Mouse (Mus musculus): Measurements from ENCODE around the gene Mtmr4.

Gene Mtmr4

DNA sequence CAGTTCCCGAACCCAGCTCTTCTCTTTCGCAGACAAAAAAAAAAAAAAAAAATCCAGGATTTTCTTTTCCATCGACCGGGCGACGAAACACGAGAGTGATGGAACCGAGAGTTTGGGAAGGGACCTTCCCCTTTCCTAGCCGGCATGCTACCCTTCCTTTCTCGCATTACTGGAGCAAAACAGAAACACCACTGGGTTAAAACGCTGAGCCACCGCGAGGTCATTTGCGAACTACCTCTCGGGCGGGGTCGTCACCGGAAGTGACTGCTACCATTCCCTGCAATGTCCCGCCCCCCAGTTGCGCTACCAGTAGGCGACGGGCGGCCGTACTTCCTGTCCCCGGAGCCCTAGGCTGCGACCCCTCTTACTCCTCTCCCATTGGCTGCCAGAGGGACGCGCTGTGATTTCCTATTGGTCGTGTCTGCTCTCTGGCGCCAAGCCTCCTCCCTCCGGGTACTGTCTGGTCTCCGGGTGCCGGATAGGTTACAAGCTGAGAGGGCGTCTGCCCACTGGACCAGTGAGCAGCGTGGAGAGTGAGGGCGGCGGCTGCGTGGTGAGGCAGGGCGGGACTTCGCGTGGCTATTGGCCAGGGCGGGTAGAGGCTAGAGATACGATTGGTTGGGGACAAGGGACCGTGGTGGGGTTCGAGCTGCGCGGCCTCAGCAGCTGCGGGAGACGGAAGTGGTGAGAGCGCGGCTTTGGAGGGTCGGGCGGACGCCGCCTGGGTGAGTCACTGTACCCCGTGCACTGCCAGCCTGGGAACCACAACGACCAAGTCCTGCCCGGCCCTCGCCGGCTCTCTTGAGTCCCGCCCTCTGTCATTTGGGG is at the start of gene Mtmr4:
TSS of gene Mtmr4 (plus strand) at position 637 of the 828 bp plus-strand sequence.
- in situ Hi-C loops (cut with MboI; ENCODE audit: unreplicated experiment in 2 of 2) = no loop called here

DNA sequence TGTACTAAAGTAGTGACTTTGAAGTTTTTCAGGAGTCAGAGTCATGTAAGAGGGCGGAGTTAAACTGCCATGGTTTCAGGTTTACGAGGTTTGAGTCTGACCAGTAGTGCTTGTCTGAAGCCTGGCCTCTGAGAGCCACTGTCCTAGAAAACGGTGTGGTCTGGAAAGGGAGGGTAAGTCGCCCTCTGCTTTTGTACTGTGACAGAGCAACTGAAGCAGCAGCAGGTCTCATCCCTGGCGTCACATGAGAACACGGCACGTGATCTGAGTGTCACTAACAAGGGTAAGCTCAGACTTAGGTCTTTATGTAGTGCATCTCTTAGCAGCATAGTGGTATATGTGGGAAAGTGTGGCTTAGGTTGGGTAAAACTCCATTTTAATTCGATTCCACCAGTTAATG is 49.7 kb upstream of the Mtmr4 start:
- in situ Hi-C loops (cut with MboI; ENCODE audit: unreplicated experiment in 2 of 2) = no loop called here

DNA sequence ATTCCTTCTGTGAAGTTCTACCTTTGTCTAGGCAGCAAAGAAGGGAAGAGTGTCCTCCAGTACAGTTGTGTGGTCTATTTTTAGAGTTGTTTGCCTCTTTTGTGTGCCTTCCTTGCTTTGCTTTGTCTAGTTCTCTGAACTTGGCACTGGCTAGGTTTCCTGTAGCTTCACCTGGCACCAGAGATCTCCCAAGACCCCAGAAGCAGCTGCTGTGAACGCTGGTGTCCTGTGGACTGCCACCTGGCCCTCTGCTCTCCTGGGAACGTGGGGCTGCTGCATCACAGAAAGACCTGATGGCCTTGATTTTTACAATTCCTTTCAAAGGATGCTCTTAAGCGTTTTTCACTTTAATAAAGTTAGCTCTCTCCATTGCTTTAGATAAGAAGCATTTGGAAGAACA is 49.1 kb upstream of the Mtmr4 start:
- in situ Hi-C loops (cut with MboI; ENCODE audit: unreplicated experiment in 2 of 2) = no loop called here

DNA sequence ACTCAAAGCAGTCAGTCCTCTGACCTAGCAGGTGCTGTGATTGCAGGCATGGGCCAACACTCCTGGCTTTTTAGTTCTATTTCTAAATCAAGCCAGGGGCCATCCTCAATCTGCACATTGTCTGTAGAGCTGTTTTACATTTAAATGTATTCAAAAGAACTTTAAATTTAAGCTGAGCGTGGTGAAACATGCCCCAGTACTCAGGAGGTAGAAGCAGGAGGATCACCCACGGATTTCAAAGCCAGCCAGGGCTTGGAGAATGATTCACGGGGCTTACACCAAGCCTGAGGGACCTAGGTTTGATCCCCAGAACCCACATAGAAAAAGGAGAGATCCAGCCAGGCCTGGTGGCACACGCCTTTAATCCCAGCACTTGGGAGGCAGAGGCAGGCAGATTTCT is 38.6 kb upstream of the Mtmr4 start:
- in situ Hi-C loops (cut with MboI; ENCODE audit: unreplicated experiment in 2 of 2) = no loop called here

DNA sequence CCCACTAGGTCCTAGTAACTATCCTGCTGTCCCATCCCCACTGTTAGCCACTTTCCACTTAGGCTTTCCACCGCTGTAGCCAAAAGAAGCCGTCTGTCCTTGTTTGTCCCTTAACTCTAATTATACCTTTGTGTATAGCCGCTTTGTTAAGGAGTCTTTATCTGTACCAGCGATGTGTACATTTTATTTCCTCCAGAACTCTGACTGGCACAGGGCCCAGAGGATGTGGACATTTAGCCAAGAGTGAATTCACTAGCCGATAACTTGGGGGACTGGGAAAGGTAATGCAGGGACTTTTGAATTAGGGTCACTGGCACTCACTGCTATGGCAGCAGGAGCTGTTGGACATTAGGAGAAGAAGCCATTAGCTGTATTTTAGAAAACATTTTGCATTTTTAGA is 37.6 kb upstream of the Mtmr4 start:
- in situ Hi-C loops (cut with MboI; ENCODE audit: unreplicated experiment in 2 of 2) = no loop called here

DNA sequence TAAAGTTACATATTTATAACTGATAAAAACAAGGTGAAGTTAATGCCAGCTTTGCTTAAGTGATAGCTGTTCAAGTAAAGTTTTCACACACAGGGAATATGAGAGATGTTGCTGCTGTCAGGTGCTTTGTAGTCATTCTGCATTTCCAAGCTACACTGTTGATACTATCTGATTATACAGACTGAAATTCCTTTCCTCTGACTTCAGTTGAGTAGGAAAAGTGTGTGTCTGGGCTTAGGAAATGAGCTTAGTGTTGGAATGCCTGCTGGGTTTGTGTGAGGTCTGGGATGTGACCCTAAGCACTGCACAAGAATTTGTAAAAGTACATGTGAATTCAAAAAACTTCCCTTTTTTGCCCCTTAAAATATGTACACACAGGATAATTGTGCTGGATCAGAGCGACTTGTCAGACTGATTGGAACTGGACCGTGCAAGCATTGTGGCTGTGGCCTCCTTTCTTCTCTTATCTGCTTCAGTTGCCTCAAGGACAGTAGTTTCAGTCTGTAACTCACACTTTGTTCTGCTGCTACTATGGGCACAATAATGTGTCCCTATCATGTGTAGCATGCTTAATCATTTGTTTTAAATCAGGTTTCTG is 36.8 kb upstream of the Mtmr4 start:
- in situ Hi-C loops (cut with MboI; ENCODE audit: unreplicated experiment in 2 of 2) = no loop called here

DNA sequence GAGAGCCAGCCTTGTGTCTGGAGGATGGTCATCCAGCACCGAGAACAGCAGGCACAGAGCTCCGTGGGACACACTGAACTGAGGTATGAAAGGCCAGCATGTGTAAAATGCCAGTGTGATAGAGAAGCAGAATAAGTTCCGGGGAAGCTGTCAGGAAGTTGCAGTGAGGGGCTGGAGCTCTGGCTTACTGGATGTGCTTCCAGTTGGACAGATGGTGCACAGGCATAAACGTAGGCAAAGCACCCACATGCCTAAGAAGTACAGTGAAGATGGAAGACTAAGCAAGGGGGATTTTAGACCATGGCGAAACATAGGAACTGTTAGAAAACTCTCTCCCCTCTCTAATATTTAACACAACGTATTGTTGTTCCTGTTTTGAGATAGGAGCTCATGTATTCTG is 30.8 kb upstream of the Mtmr4 start:
- in situ Hi-C loops (cut with MboI; ENCODE audit: unreplicated experiment in 2 of 2) = no loop called here

DNA sequence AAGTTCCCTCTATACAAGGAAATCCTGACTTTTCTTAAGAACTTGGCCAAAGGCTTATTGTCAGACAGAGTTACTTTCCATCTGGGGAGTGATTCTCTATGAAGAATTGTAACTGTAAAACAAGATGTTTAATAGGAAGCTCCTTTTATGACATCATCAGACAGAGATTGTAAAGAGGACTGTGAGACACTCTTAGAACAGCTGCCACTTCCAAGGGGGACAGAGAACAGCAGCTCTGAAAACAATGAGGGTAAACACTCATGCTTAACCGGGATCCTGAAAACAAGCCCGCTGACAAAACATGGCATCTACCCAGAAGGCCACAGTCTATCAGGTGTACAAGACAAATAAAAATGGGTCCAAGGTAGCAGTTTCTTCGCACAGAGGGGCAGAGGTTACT is 25.5 kb upstream of the Mtmr4 start, which contains the start of gene Gm11492:
TSS of gene Gm11492 (plus strand) at position 153 of the 400 bp plus-strand sequence.
- in situ Hi-C loops (cut with MboI; ENCODE audit: unreplicated experiment in 2 of 2) = no loop called here

DNA sequence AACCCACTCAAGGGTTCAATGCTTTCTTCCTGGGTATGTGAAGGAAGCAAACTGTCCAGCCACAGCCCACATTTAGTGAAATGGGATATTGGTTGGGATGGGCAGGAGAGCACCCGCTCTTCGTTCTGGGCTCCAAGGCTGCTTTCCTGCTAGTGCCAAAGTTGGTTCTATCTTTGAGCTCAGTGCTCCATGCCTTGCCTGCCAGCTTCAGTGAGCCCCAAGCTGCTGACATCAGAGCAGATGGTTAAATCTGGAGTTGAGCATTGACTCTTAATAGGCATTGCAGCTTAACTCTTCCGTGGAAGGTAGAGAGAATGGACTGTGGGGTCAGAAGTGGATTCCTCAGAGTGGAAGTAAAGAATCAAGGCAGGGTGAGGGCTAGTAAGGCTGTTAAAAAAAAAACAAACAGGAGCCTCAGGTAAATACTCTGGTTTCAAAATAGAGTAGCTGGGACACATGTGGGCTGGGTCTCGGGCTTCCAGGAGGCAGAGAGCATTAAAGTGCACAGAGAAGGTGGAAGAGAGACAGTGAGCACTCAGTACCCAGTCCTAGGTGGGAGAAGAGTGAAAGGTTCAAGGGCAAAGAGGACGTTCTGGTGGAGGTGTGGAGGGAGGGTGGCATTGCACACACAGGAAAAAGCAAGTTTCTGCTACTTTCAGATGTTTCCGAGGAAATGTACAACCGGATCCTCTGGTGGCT is 23.6 kb upstream of the Mtmr4 start, which contains the start of gene Sept4:
TSS of gene Sept4 (plus strand) at position 649 of the 699 bp plus-strand sequence.
- in situ Hi-C loops (cut with MboI; ENCODE audit: unreplicated experiment in 2 of 2) = no loop called here

DNA sequence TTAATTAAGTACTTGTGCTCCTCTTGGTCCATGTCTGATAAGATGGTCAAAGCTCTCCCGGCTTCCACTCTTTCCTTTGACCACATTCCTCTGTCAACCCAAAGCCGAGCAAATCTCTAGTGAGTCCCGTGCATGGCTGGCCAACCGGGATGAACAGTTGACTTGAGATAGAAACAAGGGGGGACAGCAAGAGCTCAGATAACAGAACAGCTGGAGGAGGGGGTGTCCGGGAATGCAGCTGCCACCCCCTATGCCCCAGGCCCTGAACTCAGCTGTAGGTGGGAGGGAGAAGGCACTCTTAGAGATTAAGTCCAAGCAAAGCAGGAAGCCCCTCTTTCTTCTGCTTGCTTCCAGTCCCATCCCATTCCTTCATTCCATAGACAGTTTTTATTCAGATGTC is 21.2 kb upstream of the Mtmr4 start:
- in situ Hi-C loops (cut with MboI; ENCODE audit: unreplicated experiment in 2 of 2) = no loop called here

DNA sequence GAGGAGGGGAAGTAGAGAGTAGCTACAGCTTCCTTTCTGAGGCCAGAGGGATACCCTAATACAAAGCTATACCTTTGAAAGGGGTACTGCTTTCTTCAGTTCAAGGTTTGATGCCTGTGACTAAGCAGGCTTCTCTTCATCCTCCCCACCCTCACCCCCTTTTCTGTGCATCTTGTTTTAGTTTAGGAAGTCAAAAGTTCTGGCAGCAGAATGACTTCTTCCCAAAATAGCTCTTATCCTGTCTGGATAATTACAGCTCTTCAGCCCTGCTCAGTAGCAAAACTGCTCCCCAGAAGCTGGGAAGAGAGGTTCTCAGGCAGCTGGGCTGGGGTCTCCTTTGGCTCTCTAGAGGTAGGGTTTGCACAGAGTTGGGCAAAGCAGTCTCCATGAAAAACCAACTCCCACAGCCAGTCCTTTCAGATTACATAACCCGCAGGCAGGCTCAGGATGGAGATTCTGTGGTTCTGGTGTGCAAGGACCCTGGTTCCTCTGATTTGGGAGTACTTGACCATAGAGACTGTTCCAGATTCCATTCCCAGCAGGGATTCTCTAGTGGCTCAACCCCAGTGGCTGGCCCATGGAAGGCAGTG is 20.5 kb upstream of the Mtmr4 start:
- in situ Hi-C loops (cut with MboI; ENCODE audit: unreplicated experiment in 2 of 2) = no loop called here

DNA sequence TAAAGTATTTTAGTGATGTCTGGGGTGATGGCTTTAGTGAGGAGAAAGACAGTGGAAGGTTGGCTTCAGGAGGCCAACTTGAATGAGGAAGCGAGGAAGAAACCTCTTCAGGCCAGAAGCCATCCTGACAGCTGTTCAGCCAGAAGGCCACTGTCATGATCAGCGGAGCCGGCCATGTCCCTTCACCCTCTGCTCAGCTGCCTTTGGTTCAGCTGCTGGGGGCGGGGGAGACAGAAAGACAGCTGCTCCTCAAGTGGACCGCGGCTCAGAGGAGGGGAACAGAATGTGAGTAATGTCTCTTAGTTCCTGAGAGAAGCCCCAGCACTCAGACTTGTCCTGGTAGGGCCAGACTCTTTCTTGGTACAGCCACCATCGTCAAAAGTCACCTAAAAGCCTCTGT is 18.2 kb upstream of the Mtmr4 start:
- in situ Hi-C loops (cut with MboI; ENCODE audit: unreplicated experiment in 2 of 2) = no loop called here

DNA sequence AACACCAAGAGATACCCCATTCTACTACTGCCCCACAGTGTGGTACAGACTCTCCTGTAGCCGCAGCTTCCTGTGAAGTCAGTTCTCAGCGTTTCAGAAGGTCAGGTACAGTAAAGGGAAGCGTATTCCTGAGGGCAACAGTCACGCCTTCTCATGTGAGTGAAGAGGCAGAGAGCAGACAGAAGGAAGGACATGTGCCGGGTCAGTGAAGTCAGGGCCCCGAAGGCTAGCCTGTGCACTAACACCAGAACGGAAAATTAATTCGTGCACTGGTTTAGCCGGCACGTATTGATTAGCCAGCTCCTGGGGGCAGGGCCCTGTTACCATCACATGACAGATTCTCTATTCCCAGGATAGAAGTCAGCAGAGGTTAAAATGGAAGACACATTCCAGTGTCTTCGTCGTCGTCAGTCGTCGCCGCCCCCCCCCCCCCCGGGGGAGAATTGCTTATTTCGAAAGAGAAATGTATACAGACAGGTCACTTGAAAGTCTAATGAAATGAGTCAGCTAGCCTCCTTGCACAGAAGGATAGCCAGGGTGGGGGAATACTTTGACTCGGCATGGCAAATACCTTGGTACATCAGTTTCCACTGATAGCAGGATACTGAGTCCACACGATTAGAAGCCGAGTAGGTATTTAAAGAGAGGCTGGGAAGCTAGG is 17.3 kb upstream of the Mtmr4 start:
- in situ Hi-C loops (cut with MboI; ENCODE audit: unreplicated experiment in 2 of 2) = no loop called here

DNA sequence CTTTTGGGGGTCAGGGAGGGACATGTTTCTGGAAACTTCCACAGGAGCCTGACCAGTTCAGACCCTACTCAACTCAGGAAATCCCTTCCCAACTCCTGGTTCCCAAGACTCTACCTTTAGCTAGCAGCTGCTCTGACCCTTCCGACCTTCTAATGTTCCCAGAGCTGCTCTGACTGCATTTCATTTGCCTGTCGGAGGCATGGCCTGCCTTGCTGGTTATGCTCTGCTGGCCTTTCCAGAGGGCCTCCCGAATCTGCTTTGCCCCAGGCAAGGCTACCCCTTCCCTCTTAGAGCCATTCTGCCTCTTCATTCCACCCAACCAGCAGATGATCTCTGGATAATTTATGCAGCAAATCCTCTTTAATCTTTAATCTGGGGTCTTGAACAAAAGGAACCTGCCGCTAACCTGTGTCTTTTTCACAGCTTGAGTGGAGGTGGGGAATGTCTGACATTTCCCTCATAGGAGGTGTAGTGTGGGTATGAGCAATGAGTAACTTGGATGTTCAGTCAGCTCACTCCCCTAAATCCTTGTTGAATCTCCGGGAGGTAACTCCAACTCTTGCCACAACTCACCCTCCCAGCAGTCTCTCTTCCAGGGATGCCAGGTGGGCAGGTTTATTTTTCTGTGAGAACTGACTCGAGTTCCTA is 14.2 kb upstream of the Mtmr4 start:
- in situ Hi-C loops (cut with MboI; ENCODE audit: unreplicated experiment in 2 of 2) = no loop called here

DNA sequence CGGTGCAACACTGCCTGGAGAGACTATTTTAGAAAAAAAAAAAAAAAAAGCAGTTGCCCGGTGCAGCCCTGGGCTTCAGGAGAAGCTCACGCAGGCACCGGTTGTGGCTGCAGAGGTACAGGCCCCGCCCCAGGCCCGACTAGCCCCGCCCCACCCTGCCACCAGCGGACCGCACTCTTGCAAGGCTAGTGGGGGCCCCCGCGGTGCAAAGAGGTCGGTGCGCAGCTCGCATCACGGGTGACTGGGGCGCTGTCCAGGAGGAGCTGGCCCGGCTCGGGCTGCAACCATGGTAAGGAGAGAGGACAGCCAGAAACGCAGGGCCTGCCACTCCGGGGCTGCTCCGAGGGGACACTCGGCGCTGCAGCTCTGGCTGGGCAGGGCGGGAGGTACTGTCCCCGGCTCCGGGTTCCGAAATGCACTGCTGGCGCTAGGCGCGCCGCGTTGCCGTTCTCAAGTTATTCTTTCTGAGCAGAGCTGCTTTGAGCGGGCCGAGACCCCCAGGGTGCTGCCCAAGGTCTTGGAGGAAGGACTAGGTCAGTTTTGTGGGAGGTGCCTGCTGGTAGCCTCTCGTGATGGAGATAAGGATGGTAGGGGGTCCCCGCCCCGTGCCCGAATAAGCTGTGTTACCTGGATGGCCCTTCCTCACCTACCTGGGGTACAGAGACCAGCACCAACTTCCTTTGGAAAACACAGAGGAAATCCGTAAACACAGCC is 13.6 kb upstream of the Mtmr4 start:
- in situ Hi-C loops (cut with MboI; ENCODE audit: unreplicated experiment in 2 of 2) = no loop called here

DNA sequence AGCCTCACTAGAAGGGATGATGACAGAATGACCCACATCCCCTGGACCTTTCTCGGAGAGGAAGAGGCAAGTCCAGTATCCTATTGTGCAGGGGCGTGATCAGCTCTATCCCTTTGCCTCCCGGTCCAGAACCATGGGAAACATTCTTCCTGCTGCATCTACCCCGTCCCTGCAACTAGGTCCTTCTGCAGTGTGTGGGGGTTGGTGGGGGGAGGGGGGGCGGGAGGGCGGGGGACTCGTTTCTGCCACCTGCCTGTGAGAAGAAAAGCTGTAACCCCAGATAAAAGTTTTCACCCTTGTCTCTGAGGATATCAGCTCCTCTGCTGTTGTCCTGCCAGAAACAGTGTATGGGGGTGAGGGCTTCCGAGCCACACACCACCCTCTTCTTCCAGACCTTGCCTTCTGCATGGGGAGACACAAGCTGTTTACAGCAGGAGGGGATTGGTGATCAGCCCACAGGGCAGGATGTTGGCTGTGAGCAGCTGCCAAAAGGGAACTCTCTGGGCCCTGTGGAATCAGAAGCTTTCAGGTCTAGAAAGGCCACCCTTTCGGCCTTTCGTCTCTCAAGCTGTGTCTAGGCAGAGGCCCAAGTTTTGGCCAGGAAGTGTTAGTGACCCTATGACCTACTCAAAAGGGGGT is 12.9 kb upstream of the Mtmr4 start:
- in situ Hi-C loops (cut with MboI; ENCODE audit: unreplicated experiment in 2 of 2) = no loop called here

DNA sequence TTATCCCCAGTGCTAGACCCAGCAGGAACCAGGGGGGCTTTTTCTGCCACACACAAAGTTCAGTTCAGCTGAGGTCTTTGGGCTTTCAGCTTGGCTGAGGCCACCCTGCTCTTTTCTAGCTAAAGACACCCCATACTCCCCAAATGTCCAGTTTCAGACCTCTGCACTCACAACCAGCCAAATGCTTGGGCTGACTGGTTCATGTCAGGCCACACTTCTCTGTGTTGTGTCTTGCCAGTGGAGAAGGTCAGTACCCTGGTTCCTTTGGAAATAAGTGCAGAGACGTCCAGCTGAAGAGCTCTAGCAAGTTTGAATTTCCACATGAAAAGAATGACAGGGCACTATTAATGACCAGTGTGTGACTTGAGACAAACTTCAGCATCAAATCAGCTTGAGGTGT is 12.2 kb upstream of the Mtmr4 start:
- in situ Hi-C loops (cut with MboI; ENCODE audit: unreplicated experiment in 2 of 2) = no loop called here

DNA sequence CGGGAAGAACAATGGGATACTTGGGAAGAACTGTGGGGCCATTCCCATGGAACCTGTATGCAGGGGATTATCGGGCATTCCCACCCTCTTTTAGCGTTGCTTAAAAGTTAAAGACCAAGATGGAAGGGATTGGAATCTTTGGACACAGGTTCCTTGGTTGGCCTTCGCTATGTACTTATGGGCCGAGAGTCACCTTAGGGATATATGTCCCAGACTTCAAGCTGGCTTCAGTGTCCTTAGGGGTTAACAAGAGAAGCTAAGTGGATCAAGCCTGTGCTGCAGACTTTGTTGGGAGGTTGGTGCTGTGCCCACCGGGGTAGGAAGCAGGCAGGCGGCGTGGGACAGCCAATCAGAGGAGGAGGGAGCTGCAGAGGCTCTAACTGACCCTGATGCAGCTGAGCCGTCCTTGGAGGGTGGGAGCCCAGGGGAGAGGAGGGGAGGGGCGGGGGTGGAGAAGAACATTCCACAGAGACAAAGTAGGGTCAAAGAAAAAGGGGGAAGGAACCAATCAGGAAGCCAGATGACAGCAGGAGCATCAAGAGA is 11.3 kb upstream of the Mtmr4 start:
- in situ Hi-C loops (cut with MboI; ENCODE audit: unreplicated experiment in 2 of 2) = no loop called here

Measured in v-Abl transformed pro-B cells (cell line).